Mouse (Mus musculus): ENCODE measurements around the gene Isoc2b. TPM values are rescaled to one million over a fixed set of nuclear protein-coding genes. Genes with fewer than 3 reads are reported as not detected.
A peak's percentile ranks its signal among the peaks of the same experiment; 100 is the strongest.

The Isoc2b gene
- polyA plus RNA-seq, 1 experiment from 2014 or later: 3.9 TPM

DNA sequence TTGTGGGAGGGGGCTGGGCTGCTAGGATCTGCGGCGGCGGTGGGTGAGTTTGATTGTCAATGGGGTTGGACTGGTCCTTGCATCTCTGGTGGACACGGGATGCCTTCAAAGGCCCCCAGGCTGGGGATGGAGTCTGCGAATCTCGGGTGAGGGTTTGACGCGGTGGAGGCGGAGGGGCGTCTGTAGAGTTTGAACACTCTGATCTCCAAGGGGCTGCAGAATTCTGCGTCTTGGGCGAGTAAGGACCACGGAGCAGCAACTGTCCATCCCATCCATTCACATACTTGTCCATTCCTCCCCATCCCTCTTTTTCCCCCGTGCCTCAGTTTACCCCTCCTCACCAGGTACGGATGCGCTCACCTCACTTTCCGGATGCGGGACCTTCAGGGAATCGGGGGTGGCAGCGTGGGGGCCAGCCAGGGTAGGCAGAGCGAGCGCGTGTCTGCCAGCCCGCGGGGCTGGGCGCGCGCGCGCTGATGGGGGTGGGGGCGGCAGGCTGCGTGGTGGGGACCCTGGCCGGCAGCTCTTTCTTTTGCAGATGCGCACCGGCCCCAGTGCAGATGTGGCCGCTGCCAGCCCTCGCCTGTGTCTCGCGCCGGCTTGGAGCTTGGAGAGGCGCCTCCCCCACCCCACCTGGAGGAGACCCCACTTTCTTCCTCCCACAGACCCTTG, 25.7 kb downstream of the Isoc2b start, which contains the start of gene Shisa7:
Gene Shisa7 (minus strand): TSS at position 452 of the 672 bp plus-strand sequence.
- H3K27ac ChIP-seq: peak within 1 kb of the TSS; percentile 91
- ATAC-seq (ENCODE audit: low FRiP score): peak; percentile 78
- under 1% methylated on average over 41 of the region's 41 CpGs for WGBS
- H3K4me3 ChIP-seq: peak within 1 kb of the TSS; percentile 63
- no peaks in the 10 kb centered on the region for H3K9me3 ChIP-seq
- H3K36me3 ChIP-seq: no peaks in the 10 kb centered on the region
- H3K9ac ChIP-seq: peak within 1 kb of the TSS; percentile 80
- H3K4me1 ChIP-seq (replicated peaks): peaks cover 42% of the 10 kb centered on the region
- peak within 1 kb of the TSS; percentile 81 for H3K4me2 ChIP-seq
- peaks cover 16% of the 10 kb centered on the region for H3K27me3 ChIP-seq

- H3K27me3 ChIP-seq: peaks cover 15% of the 10 kb centered on the region
- H3K27ac ChIP-seq: peak overlapping the region; percentile 91
- peaks cover 42% of the 10 kb centered on the region for H3K4me1 ChIP-seq (replicated peaks)
- 1% methylated on average over 34 of the region's 34 CpGs for WGBS
- peak; percentile 64 for ATAC-seq (ENCODE audit: low FRiP score)
- H3K4me2 ChIP-seq: peak overlapping the region; percentile 81
- no peaks in the 10 kb centered on the region for H3K36me3 ChIP-seq
- peak overlapping the region; percentile 80 for H3K9ac ChIP-seq
- H3K4me3 ChIP-seq: peak overlapping the region; percentile 63
- H3K9me3 ChIP-seq: no peaks in the 10 kb centered on the region
Measured at GRCm38 (mm10) chr7:4843604-4844244, 26.3 kb downstream of the Isoc2b start.

DNA sequence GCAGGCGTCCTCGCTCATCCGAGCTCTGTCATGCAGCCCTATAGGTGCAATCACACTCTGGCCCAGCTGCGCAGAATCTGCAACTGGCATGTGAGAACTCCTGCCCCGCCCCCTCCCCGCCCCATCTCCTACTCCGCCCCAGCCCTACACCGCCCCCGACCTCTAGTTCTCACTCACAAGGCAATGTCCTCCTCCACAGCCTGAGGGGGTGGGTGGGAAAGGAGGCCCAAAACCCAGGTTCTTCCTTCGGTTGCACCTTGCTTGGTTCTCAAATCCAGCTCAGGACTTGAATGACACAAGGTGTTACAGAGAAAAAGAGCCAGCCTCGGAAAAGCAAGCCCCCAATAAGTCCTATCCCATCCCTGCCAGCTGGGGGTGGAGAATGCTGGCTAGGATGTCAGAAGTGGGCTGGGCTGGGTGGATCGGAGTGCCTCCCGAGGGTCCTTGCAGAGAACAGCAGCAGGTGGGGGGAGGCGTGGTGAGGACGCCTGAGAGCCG, 27.4 kb downstream of the Isoc2b start:
- ATAC-seq (ENCODE audit: low FRiP score): peak; percentile 62
- Histone ChIP-seq H3K9ac (peak overlapping the region; percentile 80), H3K36me3 (no peaks in the 10 kb centered on the region), H3K4me3 (peak overlapping the region; percentile 63), H3K27me3 (peaks cover 20% of the 10 kb centered on the region), H3K9me3 (no peaks in the 10 kb centered on the region), H3K4me2 (peak overlapping the region; percentile 81), H3K4me1 (replicated peaks) (peaks cover 46% of the 10 kb centered on the region), H3K27ac (peak overlapping the region; percentile 91)
- WGBS: under 1% methylated on average over 16 of the region's 16 CpGs

GRCm38 (mm10) chr7:4842077-4842476, 28.0 kb downstream of the Isoc2b start:
- peak; percentile 0; the same call in 1 of the 2 replicates for ATAC-seq (ENCODE audit: low FRiP score)
- Histone ChIP-seq H3K4me2 (peak overlapping the region; percentile 81), H3K9ac (peak overlapping the region; percentile 80), H3K4me1 (replicated peaks) (peaks cover 51% of the 10 kb centered on the region), H3K27ac (peak overlapping the region; percentile 91), H3K36me3 (no peaks in the 10 kb centered on the region), H3K27me3 (peaks cover 21% of the 10 kb centered on the region), H3K9me3 (no peaks in the 10 kb centered on the region), H3K4me3 (peak overlapping the region; percentile 63)
- 41% methylated on average over 5 of the region's 5 CpGs for WGBS

- WGBS: 17% methylated on average over 1 of the region's 1 CpGs
- peaks cover 10% of the 10 kb centered on the region; the same call in 1 of the 2 replicates for H3K36me3 ChIP-seq
- H3K27ac ChIP-seq: no peak overlapping the region
- no peak for ATAC-seq (ENCODE audit: low FRiP score)
- H3K27me3 ChIP-seq: peaks cover 46% of the 10 kb centered on the region
- no peak overlapping the region for H3K4me3 ChIP-seq
- peaks cover 38% of the 10 kb centered on the region for H3K4me1 ChIP-seq (replicated peaks)
- H3K9ac ChIP-seq: peak overlapping the region; percentile 43
- no peaks in the 10 kb centered on the region for H3K9me3 ChIP-seq
- no peak overlapping the region for H3K4me2 ChIP-seq
Measured at GRCm38 (mm10) chr7:4837639-4838038, 32.4 kb downstream of the Isoc2b start.

- under 1% methylated on average over 51 of the region's 51 CpGs for WGBS
- Histone ChIP-seq H3K27ac (peak overlapping the region; percentile 94), H3K4me3 (peak overlapping the region; percentile 62), H3K4me2 (peak overlapping the region; percentile 82), H3K27me3 (peaks cover 50% of the 10 kb centered on the region), H3K36me3 (peaks cover 21% of the 10 kb centered on the region), H3K4me1 (replicated peaks) (peaks cover 26% of the 10 kb centered on the region), H3K9ac (peak overlapping the region; percentile 85), H3K9me3 (no peaks in the 10 kb centered on the region)
- ATAC-seq (ENCODE audit: low FRiP score): peak; percentile 90
Measured at GRCm38 (mm10) chr7:4836351-4836792, 33.7 kb downstream of the Isoc2b start.

GRCm38 (mm10) chr7:4835631-4836327, 34.3 kb downstream of the Isoc2b start:
- peaks cover 55% of the 10 kb centered on the region for H3K27me3 ChIP-seq
- H3K4me3 ChIP-seq: peak overlapping the region; percentile 62
- H3K27ac ChIP-seq: peak overlapping the region; percentile 94
- no peaks in the 10 kb centered on the region for H3K9me3 ChIP-seq
- WGBS: 5% methylated on average over 33 of the region's 34 CpGs
- ATAC-seq (ENCODE audit: low FRiP score): no peak; the same call in 1 of the 2 replicates
- peak overlapping the region; percentile 82 for H3K4me2 ChIP-seq
- H3K9ac ChIP-seq: peak overlapping the region; percentile 85
- peaks cover 22% of the 10 kb centered on the region for H3K36me3 ChIP-seq
- peaks cover 24% of the 10 kb centered on the region for H3K4me1 ChIP-seq (replicated peaks)

GRCm38 (mm10) chr7:4830476-4830875, 39.6 kb downstream of the Isoc2b start:
- Histone ChIP-seq H3K9me3 (no peaks in the 10 kb centered on the region), H3K27ac (no peak overlapping the region), H3K27me3 (peaks cover 57% of the 10 kb centered on the region), H3K4me3 (no peak overlapping the region), H3K4me1 (replicated peaks) (peaks cover 8% of the 10 kb centered on the region), H3K4me2 (no peak overlapping the region), H3K9ac (0 out of 2 replicates have a peak overlapping the region, but pooled peaks have one; percentile 35), H3K36me3 (peaks cover 54% of the 10 kb centered on the region)
- WGBS: 8% methylated on average over 12 of the region's 12 CpGs
- ATAC-seq (ENCODE audit: low FRiP score): no peak

- ATAC-seq (ENCODE audit: low FRiP score): no peak
- 47% methylated on average over 4 of the region's 4 CpGs for WGBS
- peaks cover 32% of the 10 kb centered on the region for H3K36me3 ChIP-seq
Measured at GRCm38 (mm10) chr7:4825365-4825764, 44.7 kb downstream of the Isoc2b start.

DNA sequence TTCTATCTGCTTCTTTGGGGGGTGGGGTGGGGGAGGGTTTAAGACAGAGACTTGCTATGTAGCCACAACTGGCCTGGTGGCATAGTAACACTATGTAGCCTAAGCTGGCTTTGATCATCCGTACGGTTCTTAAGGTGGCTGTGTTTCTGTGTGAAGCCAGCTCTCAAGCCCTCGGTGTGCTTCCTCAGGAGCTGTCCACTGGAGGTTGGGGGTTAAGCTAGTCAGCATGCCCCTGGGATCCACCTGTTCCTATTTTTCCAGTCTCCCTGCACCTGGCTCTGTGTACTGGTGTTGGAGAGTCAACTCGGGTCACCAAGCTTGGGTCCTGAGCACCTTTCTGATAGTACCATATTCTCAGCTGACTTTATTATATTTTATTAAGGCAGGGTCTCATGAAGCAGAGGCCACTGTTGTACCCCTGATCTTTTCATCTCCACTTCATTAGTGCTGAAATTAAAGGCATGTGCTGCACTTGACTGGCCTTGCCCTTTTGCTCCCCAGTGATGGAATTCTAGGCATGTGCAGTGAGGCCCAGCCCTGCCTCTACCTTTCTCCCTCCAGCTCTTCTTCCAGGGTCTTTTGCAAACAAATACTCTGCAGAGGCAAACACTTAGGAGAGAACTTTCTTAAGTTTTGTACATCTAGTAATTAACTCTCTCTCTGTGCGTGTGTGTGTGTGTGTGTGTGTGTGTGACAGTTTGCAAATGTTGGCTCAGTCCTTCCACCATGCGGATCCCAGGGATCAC, 47.7 kb downstream of the Isoc2b start:
- Histone ChIP-seq H3K4me1 (replicated peaks) (no peaks in the 10 kb centered on the region), H3K4me3 (no peak overlapping the region), H3K36me3 (0 out of 2 replicates have a peak, but pooled peaks cover 3% of the 10 kb centered on the region), H3K27ac (no peak overlapping the region), H3K27me3 (0 out of 2 replicates have a peak, but pooled peaks cover 3% of the 10 kb centered on the region), H3K9me3 (no peaks in the 10 kb centered on the region), H3K9ac (no peak overlapping the region), H3K4me2 (no peak overlapping the region)
- ATAC-seq (ENCODE audit: low FRiP score): no peak
- WGBS: 68% methylated on average over 6 of the region's 6 CpGs

More at GRCm38 (mm10) chr7:4825365-4825764, 44.7 kb downstream of the Isoc2b start:
- Histone ChIP-seq H3K27me3 (peaks cover 19% of the 10 kb centered on the region), H3K9me3 (no peaks in the 10 kb centered on the region), H3K27ac (no peak overlapping the region), H3K4me2 (no peak overlapping the region), H3K4me3 (no peak overlapping the region), H3K4me1 (replicated peaks) (no peaks in the 10 kb centered on the region), H3K9ac (no peak overlapping the region)

DNA sequence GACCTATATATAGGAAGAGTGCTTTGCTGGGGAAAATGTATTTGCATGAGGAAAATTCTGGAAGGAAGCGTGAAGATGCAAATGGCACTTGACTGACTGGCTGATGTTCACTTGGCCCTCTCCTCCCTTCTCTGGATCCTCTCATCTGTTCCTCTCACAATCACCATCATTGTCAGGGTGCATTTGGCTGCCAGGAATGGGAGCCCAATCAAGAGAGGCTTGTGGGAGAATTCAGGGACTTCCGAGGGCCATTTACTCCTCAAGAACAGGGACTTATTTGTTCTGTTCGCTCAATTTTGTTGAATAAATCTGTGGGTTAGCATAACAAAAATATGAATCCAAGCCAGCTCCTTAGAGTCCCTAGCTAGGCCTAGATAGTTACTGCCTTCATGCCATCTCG, 48.4 kb downstream of the Isoc2b start:
- 87% methylated on average over 4 of the region's 4 CpGs for WGBS
- 0 out of 2 replicates have a peak, but pooled peaks cover 3% of the 10 kb centered on the region for H3K27me3 ChIP-seq
- no peaks in the 10 kb centered on the region for H3K36me3 ChIP-seq
- ATAC-seq (ENCODE audit: low FRiP score): no peak
- no peak overlapping the region for H3K4me2 ChIP-seq
- no peaks in the 10 kb centered on the region for H3K9me3 ChIP-seq
- H3K9ac ChIP-seq: no peak overlapping the region
- no peak overlapping the region for H3K4me3 ChIP-seq
- H3K4me1 ChIP-seq (replicated peaks): no peaks in the 10 kb centered on the region
- no peak overlapping the region for H3K27ac ChIP-seq

Measured in hindbrain, embryonic 13.5 days (tissue).